Mouse (Mus musculus): ENCODE measurements around the gene Nfib. TPM values are rescaled to one million over a fixed set of nuclear protein-coding genes. Genes with fewer than 3 reads are reported as not detected.
A peak's percentile ranks its signal among the peaks of the same experiment; 100 is the strongest.

Gene Nfib
- polyA plus RNA-seq, 1 experiment = 48.1 TPM

- no peak for TF ChIP-seq POLR2A (IDR thresholded peaks at IDR 0.05; ENCODE audit: borderline replicate concordance, extremely low read depth, low read depth, low read length)
- no peak for TF ChIP-seq CTCF (IDR thresholded peaks at IDR 0.05; ENCODE audit: insufficient read depth, low read length)
- no peak overlapping the region for H3K4me3 ChIP-seq (replicated peaks; ENCODE audit: extremely low read depth, low read depth, low read length)
- 0 out of 2 replicates have a peak, but pooled peaks cover 3% of the 10 kb centered on the region for H3K4me1 ChIP-seq (ENCODE audit: control insufficient read depth, insufficient read depth, low read length)
- 94% methylated on average over 9 of the region's 9 CpGs for WGBS
- DNase-seq = no peak
Measured at GRCm38 (mm10) chr4:82606351-82606750, 99.2 kb downstream of the Nfib start.

GRCm38 (mm10) chr4:82605034-82605784 lies 100.3 kb downstream of the Nfib start:
- 0 out of 2 replicates have a peak, but pooled peaks cover 3% of the 10 kb centered on the region for H3K4me1 ChIP-seq (ENCODE audit: control insufficient read depth, insufficient read depth, low read length)
- TF ChIP-seq CTCF (IDR thresholded peaks at IDR 0.05; ENCODE audit: insufficient read depth, low read length) (no peak), POLR2A (IDR thresholded peaks at IDR 0.05; ENCODE audit: borderline replicate concordance, extremely low read depth, low read depth, low read length) (no peak)
- no peak for DNase-seq
- H3K4me3 ChIP-seq (replicated peaks; ENCODE audit: extremely low read depth, low read depth, low read length) = no peak overlapping the region
- WGBS = 77% methylated on average over 14 of the region's 14 CpGs

DNA sequence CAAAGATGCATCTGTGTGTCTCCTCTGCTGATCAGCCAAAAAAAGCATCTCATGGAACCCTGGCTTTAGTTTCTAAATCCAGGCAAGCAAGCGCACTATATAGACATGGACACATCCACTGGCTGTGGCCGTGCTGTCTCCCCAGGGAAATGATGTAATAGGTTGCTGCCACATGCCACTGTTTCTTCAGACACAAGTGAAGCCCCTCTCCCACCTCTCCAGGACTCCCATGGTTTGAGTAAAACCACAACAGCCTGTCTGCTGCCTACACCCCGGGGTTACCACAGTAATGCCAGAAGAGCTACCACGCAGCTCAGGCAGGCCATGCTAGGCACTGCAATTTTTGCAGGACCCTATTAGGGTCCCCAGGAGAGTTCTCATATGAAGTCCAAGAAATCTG lies 101.0 kb downstream of the Nfib start:
- TF ChIP-seq CTCF (IDR thresholded peaks at IDR 0.05; ENCODE audit: insufficient read depth, low read length) (no peak), POLR2A (IDR thresholded peaks at IDR 0.05; ENCODE audit: borderline replicate concordance, extremely low read depth, low read depth, low read length) (no peak)
- H3K4me1 ChIP-seq (ENCODE audit: control insufficient read depth, insufficient read depth, low read length) = 0 out of 2 replicates have a peak, but pooled peaks cover 3% of the 10 kb centered on the region
- DNase-seq = no peak
- WGBS = 78% methylated on average over 4 of the region's 4 CpGs
- no peak overlapping the region for H3K4me3 ChIP-seq (replicated peaks; ENCODE audit: extremely low read depth, low read depth, low read length)

DNA sequence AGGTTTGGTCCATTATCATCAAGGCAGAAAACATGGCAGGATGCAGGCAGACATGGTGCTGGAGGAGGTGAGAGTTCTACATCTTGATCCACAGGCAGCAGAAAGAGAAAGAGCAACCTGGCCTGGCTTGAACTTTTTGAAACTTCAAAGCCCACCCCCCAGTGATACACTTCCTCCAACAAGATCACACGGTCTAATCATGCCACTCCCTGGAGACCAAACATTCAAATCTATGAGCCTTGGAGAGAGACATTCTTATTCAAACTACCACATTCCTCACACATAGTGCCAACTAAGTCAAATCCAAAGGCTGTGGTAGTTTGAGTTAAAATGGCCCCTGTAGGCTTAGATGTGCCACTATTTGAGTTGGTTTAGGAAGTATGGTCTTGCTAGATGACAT lies 104.9 kb downstream of the Nfib start:
- no peak for DNase-seq
- H3K4me1 ChIP-seq (ENCODE audit: control insufficient read depth, insufficient read depth, low read length) = no peaks in the 10 kb centered on the region
- no peak overlapping the region for H3K4me3 ChIP-seq (replicated peaks; ENCODE audit: extremely low read depth, low read depth, low read length)
- TF ChIP-seq POLR2A (IDR thresholded peaks at IDR 0.05; ENCODE audit: borderline replicate concordance, extremely low read depth, low read depth, low read length) = no peak
- TF ChIP-seq CTCF (IDR thresholded peaks at IDR 0.05; ENCODE audit: insufficient read depth, low read length) = no peak
- WGBS = 79% methylated on average over 1 of the region's 1 CpGs

- no peak for DNase-seq
- Histone ChIP-seq H3K4me3 (replicated peaks; ENCODE audit: extremely low read depth, low read depth, low read length) (no peak overlapping the region), H3K4me1 (ENCODE audit: control insufficient read depth, insufficient read depth, low read length) (no peaks in the 10 kb centered on the region)
- WGBS = 33% methylated on average over 4 of the region's 4 CpGs
- TF ChIP-seq POLR2A (IDR thresholded peaks at IDR 0.05; ENCODE audit: borderline replicate concordance, extremely low read depth, low read depth, low read length) (no peak), CTCF (IDR thresholded peaks at IDR 0.05; ENCODE audit: insufficient read depth, low read length) (no peak)
Measured at GRCm38 (mm10) chr4:82598436-82598835, 107.1 kb downstream of the Nfib start.

DNA sequence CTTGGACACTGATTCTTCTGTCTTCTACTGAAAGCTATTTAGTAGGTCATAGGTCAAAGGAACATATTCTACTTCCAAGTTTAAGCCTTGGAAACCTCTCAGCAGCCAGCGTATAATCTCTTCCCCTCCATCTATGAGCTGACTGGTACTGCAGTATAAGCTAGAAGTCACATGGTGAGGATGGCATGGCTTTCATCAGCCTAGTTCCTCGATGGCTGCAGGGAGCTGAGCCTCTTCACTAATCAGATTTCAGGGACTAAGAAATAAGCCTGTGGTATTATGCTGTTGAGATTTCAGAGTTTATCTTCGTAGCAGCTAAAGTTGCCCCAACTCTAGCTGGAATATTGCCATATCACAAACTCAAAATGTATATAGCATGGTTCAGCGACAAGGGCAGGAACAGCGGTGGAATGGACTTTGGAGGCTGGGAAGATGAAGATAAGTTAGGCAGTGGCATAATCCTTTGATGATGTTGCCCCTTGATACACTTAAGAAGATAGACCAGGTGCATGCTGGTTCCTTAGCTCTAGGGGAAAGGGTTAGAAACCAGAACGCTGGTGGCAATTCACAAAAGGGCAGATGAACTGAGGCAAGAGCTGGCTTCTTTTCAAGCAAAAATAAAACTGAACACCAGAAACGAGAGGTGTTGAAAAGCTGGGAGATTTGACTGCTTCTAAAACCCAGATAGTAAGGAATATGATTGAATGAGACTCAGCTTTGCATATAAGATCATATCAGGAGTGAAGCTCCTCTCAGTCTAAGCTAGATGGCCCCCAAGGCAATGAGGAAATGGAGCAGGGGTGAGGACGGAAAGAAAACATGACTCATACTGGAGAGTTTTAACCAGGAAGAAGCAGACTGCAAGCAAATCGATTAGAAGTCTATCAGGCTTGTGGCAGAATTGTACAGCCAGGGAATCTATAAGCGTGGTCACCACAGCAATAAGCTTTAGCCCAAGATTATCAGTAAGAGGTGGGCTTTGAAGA lies 111.6 kb downstream of the Nfib start:
- 65% methylated on average over 10 of the region's 10 CpGs for WGBS
- no peak overlapping the region for H3K4me3 ChIP-seq (replicated peaks; ENCODE audit: extremely low read depth, low read depth, low read length)
- TF ChIP-seq CTCF (IDR thresholded peaks at IDR 0.05; ENCODE audit: insufficient read depth, low read length) (no peak), POLR2A (IDR thresholded peaks at IDR 0.05; ENCODE audit: borderline replicate concordance, extremely low read depth, low read depth, low read length) (no peak)

GRCm38 (mm10) chr4:82592086-82593030 lies 113.2 kb downstream of the Nfib start:
- DNase-seq = no peak
- Histone ChIP-seq H3K4me1 (ENCODE audit: control insufficient read depth, insufficient read depth, low read length) (peaks cover 2% of the 10 kb centered on the region; the same call in 1 of the 2 replicates), H3K4me3 (replicated peaks; ENCODE audit: extremely low read depth, low read depth, low read length) (no peak overlapping the region)
- 58% methylated on average over 7 of the region's 7 CpGs for WGBS
- TF ChIP-seq POLR2A (IDR thresholded peaks at IDR 0.05; ENCODE audit: borderline replicate concordance, extremely low read depth, low read depth, low read length) (no peak), CTCF (IDR thresholded peaks at IDR 0.05; ENCODE audit: insufficient read depth, low read length) (no peak)

More for the DNA sequence above, 111.6 kb downstream of the Nfib start:
- peaks cover 2% of the 10 kb centered on the region; the same call in 1 of the 2 replicates for H3K4me1 ChIP-seq (ENCODE audit: control insufficient read depth, insufficient read depth, low read length)
- no peak for DNase-seq

- no peak overlapping the region for H3K4me3 ChIP-seq (replicated peaks; ENCODE audit: extremely low read depth, low read depth, low read length)
- peaks cover 2% of the 10 kb centered on the region; the same call in 1 of the 2 replicates for H3K4me1 ChIP-seq (ENCODE audit: control insufficient read depth, insufficient read depth, low read length)
- peak; percentile 23 for DNase-seq
- TF ChIP-seq CTCF (IDR thresholded peaks at IDR 0.05; ENCODE audit: insufficient read depth, low read length) (peak; percentile 17; the same call in 1 of the 2 replicates), POLR2A (IDR thresholded peaks at IDR 0.05; ENCODE audit: borderline replicate concordance, extremely low read depth, low read depth, low read length) (no peak)
- 24% methylated on average over 4 of the region's 4 CpGs for WGBS
Measured at GRCm38 (mm10) chr4:82589345-82589890, 116.1 kb downstream of the Nfib start.

All from lung, adult 2 months (tissue).